Mouse (Mus musculus) olfactory bulb, adult 2 months (tissue): ENCODE measurements around the gene Mrps11. TPM values are rescaled to one million over a fixed set of nuclear protein-coding genes. Genes with fewer than 3 reads are reported as not detected.

Experiments
- H3K27ac ChIP-seq: fragments of 200-500 bp; 2 replicates; pipeline ENCODE4 v1.5.1; 2012; ENCODE audit warnings: low read depth, low read length; ENCODE audit not compliant: insufficient read depth
- H3K4me1 ChIP-seq: fragments of 200-500 bp; 2 replicates; pipeline ENCODE4 v1.6.1; 2012; ENCODE audit warnings: low read length; ENCODE audit not compliant: control insufficient read depth, insufficient read depth
- H3K4me3 ChIP-seq: fragments of 200-500 bp; 2 replicates; pipeline ENCODE4 v1.5.1; 2012; ENCODE audit warnings: mild to moderate bottlenecking, low read depth, low read length, moderate library complexity; ENCODE audit not compliant: insufficient read depth
- CTCF ChIP-seq: fragments of 200-500 bp; IDR thresholded peaks from 2 replicates; pipeline ENCODE4 v1.5.1; 2012; ENCODE audit warnings: low read depth, mild to moderate bottlenecking, low read length, moderate library complexity; ENCODE audit not compliant: insufficient read depth
- POLR2A ChIP-seq: fragments of 200-500 bp; IDR thresholded peaks from 2 replicates; pipeline ENCODE4 v1.6.1; 2012; ENCODE audit warnings: mild to moderate bottlenecking, low read depth, low read length, moderate library complexity; ENCODE audit not compliant: insufficient read depth
- WGBS: fragments of 180-500 bp; shearing (Covaris S2); methylation state at CpG from one replicate; pipeline ENCODE4 v1.1.7; 2018; 5-methylcytosine and 5-hydroxymethylcytosine counted together
- polyA plus RNA-seq: library from polyadenylated mRNA; stranded (reverse); fragments of >200 nt; gene quantifications from 2 replicates; pipeline ENCODE4 v1.2.4, GENCODE M21; 2012; ENCODE audit warnings: low replicate concordance; ENCODE audit not compliant: missing spikeins, insufficient read depth, insufficient read length

The Mrps11 gene
- polyA plus RNA-seq, 1 experiment: not detected

DNA sequence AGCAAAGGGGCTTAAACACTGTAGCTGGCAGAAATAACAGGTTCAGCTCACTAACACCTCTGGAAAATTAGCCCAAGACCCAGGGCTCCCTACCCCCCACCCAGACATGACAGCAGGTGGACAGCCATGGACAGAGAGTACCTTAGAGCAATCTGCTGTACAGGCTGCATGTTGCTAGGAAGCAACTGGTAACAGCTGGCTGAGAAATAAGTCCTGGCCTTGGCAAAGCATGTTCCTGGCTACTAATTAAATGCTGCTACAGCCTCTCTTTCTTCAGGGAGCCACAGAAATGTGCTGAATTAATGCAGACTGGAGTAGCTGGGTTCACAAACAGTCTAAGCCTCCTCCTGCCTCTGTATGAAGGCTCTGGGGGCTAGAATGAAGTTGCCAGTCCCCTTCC is 31.8 kb downstream of the Mrps11 start:
- no peak overlapping the region for H3K27ac ChIP-seq
- peaks cover 4% of the 10 kb centered on the region; the same call in 1 of the 2 replicates for H3K4me1 ChIP-seq
- no peak for TF ChIP-seq CTCF
- no peak for TF ChIP-seq POLR2A
- no peak overlapping the region for H3K4me3 ChIP-seq

DNA sequence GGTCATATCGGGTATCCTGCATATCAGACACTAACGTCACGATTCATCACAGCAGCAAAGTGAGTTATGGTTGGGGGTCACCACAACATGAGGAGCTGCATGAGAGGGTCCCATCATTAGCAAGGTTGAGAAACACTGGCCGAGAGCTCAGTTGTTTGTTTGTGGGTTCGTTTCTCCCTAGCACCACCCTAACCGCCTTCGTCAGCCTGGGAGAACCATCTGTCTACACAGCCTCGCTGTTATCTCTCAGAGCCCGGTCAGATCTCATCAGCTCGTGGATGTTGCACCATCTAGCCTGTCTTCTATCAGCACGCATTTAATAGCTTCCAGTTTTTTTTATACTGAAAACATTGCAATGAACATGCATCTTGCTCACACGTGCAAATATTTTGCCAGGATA is 35.4 kb downstream of the Mrps11 start:
- Histone ChIP-seq H3K4me3 (no peak overlapping the region), H3K27ac (no peak overlapping the region), H3K4me1 (peaks cover 4% of the 10 kb centered on the region; the same call in 1 of the 2 replicates)
- WGBS: 92% methylated on average over 12 of the region's 12 CpGs
- TF ChIP-seq CTCF (no peak), POLR2A (no peak)

DNA sequence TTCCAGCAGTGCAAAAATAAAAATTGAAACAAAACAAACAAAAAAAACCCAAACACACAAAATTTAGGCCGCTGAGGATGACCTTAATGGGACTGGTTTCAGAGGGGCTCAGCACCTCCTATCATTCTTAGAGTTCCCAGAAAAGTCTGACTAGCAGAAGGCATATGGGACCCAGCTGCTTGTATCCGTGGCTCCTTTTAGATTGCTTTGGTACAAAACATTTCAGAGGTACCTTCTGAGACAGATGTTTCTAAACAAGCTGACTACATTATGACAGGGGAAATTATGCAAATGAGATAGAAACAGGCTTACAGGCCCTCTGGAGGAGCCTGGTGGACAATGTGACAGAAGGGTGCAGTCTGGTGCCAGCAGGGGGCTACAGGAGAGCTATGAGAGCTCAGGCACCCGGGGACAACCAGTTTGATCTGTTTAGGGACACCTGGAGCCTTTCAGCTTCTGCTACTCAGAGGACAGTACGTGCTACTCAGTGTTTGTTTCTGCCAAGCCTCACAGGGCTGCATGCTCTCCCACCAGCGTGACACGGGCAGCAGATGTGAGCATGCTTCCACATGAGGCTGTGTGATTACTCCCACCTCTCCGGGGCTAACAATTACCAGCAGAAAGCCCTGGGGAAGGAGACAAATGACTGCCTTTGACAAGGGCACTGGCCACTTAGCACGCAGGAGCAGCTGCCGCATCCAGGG is 43.9 kb downstream of the Mrps11 start:
- Histone ChIP-seq H3K4me1 (peaks cover 10% of the 10 kb centered on the region), H3K4me3 (no peak overlapping the region), H3K27ac (peak overlapping the region; percentile 64; the same call in 1 of the 2 replicates)
- TF ChIP-seq CTCF (no peak), POLR2A (no peak)
- 47% methylated on average over 9 of the region's 9 CpGs for WGBS

DNA sequence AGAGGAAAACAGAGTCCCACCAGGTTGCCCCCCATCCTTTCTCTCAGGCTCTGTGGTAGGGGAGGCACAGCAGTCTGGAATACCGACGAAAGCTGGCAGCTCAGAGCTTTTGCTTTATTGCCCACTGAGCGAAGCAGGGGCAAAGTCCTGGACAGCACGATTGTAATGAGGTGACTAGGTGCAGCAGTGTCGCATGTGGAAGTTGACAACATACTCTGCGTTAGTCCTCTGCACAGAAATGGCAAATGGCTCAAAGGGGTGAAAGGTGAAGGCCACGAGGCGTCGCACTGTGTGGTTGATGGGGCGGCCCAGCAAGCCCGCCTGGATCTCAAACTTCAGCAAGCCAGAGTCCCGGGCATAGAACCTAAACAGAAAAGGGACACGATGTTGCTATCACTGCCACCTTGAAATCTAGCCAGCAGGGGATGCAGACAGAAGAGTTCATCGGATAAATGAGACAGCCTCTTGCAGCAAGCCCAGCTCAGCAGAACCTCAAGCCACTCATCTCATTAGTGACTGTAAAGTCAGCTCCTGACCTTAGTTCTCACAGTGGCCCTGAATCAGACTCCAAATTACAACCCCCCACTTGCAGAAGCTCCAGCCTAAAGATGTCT is 44.9 kb downstream of the Mrps11 start:
- H3K4me3 ChIP-seq: no peak overlapping the region
- H3K4me1 ChIP-seq: peaks cover 10% of the 10 kb centered on the region
- no peak overlapping the region for H3K27ac ChIP-seq
- no peak for TF ChIP-seq CTCF
- no peak for TF ChIP-seq POLR2A
- 92% methylated on average over 14 of the region's 14 CpGs for WGBS

DNA sequence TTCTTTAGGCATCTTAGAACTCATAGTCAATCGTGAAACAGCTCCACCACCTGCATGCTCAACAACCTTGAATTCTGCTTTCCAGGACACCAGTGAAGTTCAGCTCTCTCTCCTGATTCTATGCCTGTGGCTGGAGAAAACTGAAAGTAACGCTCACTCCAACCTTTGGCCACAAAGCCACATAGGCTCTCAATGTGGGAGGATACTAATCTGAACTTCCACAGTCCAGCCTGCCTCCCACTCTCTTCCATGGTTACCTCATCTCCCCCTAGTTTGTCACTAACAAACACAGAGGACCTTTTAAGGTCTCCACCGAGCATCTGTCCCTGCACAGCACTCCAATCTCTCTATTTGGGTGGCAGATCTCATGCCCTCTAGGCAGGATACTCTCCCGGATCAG is 52.7 kb downstream of the Mrps11 start:
- WGBS: 86% methylated on average over 4 of the region's 4 CpGs
- Histone ChIP-seq H3K4me3 (no peak overlapping the region), H3K4me1 (no peaks in the 10 kb centered on the region; the same call in 1 of the 2 replicates), H3K27ac (no peak overlapping the region)
- TF ChIP-seq POLR2A (no peak), CTCF (no peak)

DNA sequence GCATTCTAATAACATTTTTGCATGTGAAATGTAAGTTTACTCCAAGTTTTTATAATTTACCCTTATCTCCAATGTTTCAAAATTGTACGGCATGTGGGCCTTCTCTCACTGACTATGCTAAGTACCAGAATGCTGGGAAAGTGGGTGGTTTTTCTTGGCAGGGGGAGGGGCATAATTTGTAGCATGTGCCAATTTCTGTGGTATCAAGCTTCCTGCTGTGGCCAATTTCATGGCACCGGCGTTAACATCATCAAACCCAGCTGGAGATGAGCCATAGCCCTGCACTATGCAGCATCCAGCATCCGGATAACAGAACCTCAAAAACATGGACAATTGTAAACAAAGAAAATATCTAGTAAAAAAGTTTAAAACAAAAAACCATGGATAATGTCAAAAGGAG is 54.3 kb downstream of the Mrps11 start:
- TF ChIP-seq CTCF (no peak), POLR2A (no peak)
- 67% methylated on average over 4 of the region's 4 CpGs for WGBS
- Histone ChIP-seq H3K4me1 (no peaks in the 10 kb centered on the region; the same call in 1 of the 2 replicates), H3K4me3 (no peak overlapping the region), H3K27ac (no peak overlapping the region)

DNA sequence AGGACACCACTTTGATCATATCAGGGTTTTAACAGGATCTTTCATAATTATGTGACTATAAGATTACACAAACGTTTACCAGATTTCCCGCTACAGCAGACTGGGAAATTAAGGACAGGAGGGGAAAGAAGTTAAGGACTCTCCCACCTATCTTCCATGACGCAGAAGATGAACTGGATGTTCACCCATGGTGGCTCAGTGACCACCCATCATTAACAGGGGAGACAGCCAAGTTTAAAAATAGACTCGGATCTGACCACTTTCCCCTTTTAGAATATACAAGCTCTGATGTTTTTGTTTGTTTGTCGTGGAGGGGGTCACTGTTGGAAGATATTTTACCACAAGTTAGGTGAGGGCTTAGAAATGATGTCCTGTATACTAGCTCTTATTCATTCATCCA is 58.7 kb downstream of the Mrps11 start:
- TF ChIP-seq POLR2A: no peak
- no peak for TF ChIP-seq CTCF
- no peak overlapping the region for H3K4me3 ChIP-seq
- H3K4me1 ChIP-seq: no peaks in the 10 kb centered on the region
- no peak overlapping the region for H3K27ac ChIP-seq
- 84% methylated on average over 5 of the region's 5 CpGs for WGBS

Other genes starting within 250 kb of the Mrps11 start
- gene Ntrk3, start 45.1 kb upstream of the Mrps11 start, polyA plus RNA-seq: 50.1 TPM in 1 of 2 replicates, not detected in the other
- not detected in 2 replicates for gene Mrpl46, start 412 bp downstream of the Mrps11 start, polyA plus RNA-seq
- gene Det1, start 64.1 kb downstream of the Mrps11 start, polyA plus RNA-seq: not detected in 2 replicates
- gene Aen, start 112.7 kb downstream of the Mrps11 start, polyA plus RNA-seq: not detected in 2 replicates
- not detected in 2 replicates for gene Isg20, start 130.3 kb downstream of the Mrps11 start, polyA plus RNA-seq